Mouse (Mus musculus): ENCODE measurements around the gene Ece1. TPM values are rescaled to one million over a fixed set of nuclear protein-coding genes. Genes with fewer than 3 reads are reported as not detected.

Ece1 gene
- polyA plus RNA-seq, 1 experiment from 2014 or later: 28.6 TPM

DNA sequence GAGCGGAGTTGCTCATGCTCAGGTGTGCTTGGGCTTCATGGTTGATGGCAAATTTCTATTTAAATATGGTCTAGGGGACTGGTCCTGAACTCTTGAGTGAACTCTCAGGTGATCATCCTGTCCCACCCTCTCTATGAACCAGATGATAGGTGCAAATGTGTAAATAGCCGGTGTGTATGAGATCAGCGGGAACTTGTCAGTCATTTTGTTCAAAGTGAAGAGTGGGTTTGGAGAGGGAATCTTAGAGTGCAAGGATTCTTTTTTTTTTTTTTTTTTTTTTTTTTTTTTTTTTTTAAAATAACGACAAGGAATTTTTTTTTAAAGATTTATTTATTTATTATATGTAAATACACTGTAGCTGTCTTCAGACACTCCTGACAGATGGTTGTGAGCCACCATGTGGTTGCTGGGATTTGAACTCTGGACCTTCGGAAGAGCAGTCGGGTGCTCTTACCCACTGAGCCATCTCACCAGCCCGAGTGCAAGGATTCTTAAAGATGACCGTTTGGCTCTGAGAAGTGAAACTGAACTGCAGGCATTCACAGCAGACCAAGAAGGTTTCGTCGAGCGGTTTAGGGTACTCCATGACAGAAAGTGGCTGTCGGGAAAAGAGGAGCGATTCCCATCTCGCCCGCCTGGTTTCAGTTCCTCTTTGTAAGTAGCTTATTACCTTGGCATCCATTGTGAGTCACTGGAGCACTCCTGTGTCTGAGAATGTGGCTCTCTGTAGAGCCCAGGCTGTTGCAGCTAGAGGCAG lies 151.9 kb downstream of the Ece1 start:
- Histone ChIP-seq H3K36me3 (replicated peaks) (peaks cover 97% of the 10 kb centered on the region), H3K9me3 (no peaks in the 10 kb centered on the region), H3K4me1 (peaks cover 5% of the 10 kb centered on the region; the same call in 1 of the 2 replicates), H3K4me3 (no peak overlapping the region), H3K27me3 (ENCODE audit: poor library complexity, severe bottlenecking) (no peaks in the 10 kb centered on the region), H3K27ac (no peak overlapping the region)
- no peak for DNase-seq (ENCODE audit: extremely low spot score, low spot score)
- WGBS: 96% methylated on average over 15 of the region's 15 CpGs

Other genes with a start within 250 kb of the Ece1 start
- gene Rap1gap, start 197.5 kb upstream of the Ece1 start, polyA plus RNA-seq (2016; fragmentation: Nextera tagmentation; extraction: Ambion mirVana): 3.8 and 4.0 TPM in 2 replicates
- 20.3 and 20.7 TPM in 2 replicates for gene Alpl, start 65.9 kb upstream of the Ece1 start, polyA plus RNA-seq (2016; fragmentation: Nextera tagmentation; extraction: Ambion mirVana)
- 36.5 and 37.2 TPM in 2 replicates for gene Eif4g3, start 130.8 kb downstream of the Ece1 start, polyA plus RNA-seq (2016; fragmentation: Nextera tagmentation; extraction: Ambion mirVana)

Data from forebrain, embryonic 10.5 days (tissue).